Mouse (Mus musculus) neural tube, embryonic 14.5 days (tissue): ENCODE measurements around the gene Armc2. TPM values are rescaled to one million over a fixed set of nuclear protein-coding genes. Genes with fewer than 3 reads are reported as not detected.

Source experiments
- ATAC-seq: fragments of 200-750 bp; cut with Nextera tagmentation; 2 replicates; pipeline ENCODE4 v1.8.0; 2017; ENCODE audit warnings: low read depth, mild to moderate bottlenecking, moderate TSS enrichment, moderate library complexity
- H3K27ac ChIP-seq: fragments of 300-500 bp; sonication (generic); 2 replicates; pipeline ENCODE4 v1.5.1; 2014; ENCODE audit warnings: low read depth, mild to moderate bottlenecking, control low read depth, low read length, moderate library complexity, mixed read lengths
- H3K27me3 ChIP-seq: fragments of 300-500 bp; sonication (generic); 2 replicates; pipeline ENCODE4 v1.6.1; 2014; ENCODE audit warnings: low read length; ENCODE audit not compliant: control insufficient read depth, insufficient read depth
- H3K36me3 ChIP-seq: fragments of 300-500 bp; sonication (generic); 2 replicates; pipeline ENCODE4 v1.6.1; 2014; ENCODE audit warnings: low read length, mixed read lengths; ENCODE audit not compliant: control insufficient read depth, insufficient read depth
- H3K4me1 ChIP-seq: fragments of 300-500 bp; sonication (generic); 2 replicates; pipeline ENCODE4 v1.6.1; 2014; ENCODE audit warnings: low read length; ENCODE audit not compliant: control insufficient read depth, insufficient read depth
- H3K4me2 ChIP-seq: fragments of 300-500 bp; sonication (generic); 2 replicates; pipeline ENCODE4 v1.6.1; 2014; ENCODE audit warnings: mild to moderate bottlenecking, low read depth, low read length, control low read depth
- H3K4me3 ChIP-seq: fragments of 300-500 bp; sonication (generic); 2 replicates; pipeline ENCODE4 v1.5.1; 2014; ENCODE audit warnings: low read depth, low read length, control low read depth, mixed read lengths
- H3K9ac ChIP-seq: fragments of 300-500 bp; sonication (generic); replicated peaks from 2 replicates; pipeline ENCODE4 v1.6.1; 2014; ENCODE audit warnings: low read depth, mild to moderate bottlenecking, control low read depth, low read length, mixed read lengths
- H3K9me3 ChIP-seq: fragments of 300-500 bp; sonication (generic); 2 replicates; pipeline ENCODE4 v1.6.1; 2016; ENCODE audit warnings: low read length; ENCODE audit not compliant: control insufficient read depth
- WGBS: fragments of 180-500 bp; shearing (Covaris S2); extraction: QIAGEN DNeasy Blood & Tissue Kit; methylation state at CpG from one replicate; pipeline ENCODE4 v1.1.7; 2014; 5-methylcytosine and 5-hydroxymethylcytosine counted together
- polyA plus RNA-seq: library from polyadenylated mRNA; unstranded; fragments of >200 nt; fragmentation: Nextera tagmentation; extraction: Ambion mirVana; gene quantifications from 2 replicates; pipeline ENCODE4 v1.2.1, GENCODE M21; 2014

The Armc2 gene
- polyA plus RNA-seq, 1 experiment from 2014 or later: 13.1 TPM

DNA sequence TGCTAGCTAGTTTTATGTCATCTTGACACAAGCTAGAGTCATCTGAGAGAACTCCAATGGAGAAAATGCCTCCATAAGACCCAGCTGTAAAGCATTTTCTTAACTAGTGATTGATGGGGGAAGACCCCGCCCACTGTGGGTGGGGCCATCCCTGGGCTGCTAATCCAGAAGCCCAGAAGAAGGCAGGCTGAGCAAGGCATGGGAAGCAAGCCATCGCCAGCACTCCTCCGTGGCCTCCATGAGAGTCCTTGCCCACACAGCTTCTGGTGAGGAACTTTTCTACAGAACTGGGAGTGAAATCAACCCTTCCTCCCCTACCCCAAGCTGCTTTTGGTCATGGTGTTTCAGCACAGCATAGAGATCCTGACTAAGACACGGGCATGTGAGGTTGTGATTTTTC is 79.2 kb downstream of the Armc2 start:
- ATAC-seq: no peak
- H3K4me2 ChIP-seq: no peak overlapping the region

DNA sequence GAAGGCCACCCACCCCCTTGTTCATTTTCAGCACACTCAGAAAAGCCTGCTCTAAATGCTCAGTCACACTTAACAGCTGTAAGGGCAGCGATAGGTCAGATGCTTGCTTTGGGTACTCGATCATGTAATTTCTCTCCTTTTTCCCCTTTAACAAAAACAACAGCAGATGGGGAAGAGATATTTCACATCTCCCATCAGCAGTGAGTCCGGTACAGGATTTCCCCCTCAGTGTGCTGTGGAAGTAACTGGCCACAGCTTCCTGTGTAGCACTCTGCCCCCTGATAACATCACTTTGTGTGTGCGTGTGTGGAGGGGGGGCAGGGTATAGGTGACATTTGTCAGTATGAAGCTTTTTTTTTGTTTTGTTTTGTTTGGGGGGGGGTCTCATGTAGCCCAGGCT is 81.1 kb downstream of the Armc2 start:
- WGBS: 48% methylated on average over 4 of the region's 4 CpGs
- H3K4me1 ChIP-seq: peaks cover 4% of the 10 kb centered on the region; the same call in 1 of the 2 replicates
- H3K27ac ChIP-seq: no peak overlapping the region
- H3K4me2 ChIP-seq: no peak overlapping the region
- H3K9me3 ChIP-seq: no peaks in the 10 kb centered on the region
- H3K4me3 ChIP-seq: no peak overlapping the region
- H3K36me3 ChIP-seq: no peaks in the 10 kb centered on the region
- H3K9ac ChIP-seq: no peak overlapping the region
- H3K27me3 ChIP-seq: no peaks in the 10 kb centered on the region
- ATAC-seq: no peak

More for the DNA sequence above, 79.2 kb downstream of the Armc2 start:
- no peaks in the 10 kb centered on the region for H3K9me3 ChIP-seq
- no peak overlapping the region for H3K9ac ChIP-seq
- no peak overlapping the region for H3K4me3 ChIP-seq
- no peak overlapping the region for H3K27ac ChIP-seq
- WGBS: 67% methylated on average over 4 of the region's 4 CpGs
- no peaks in the 10 kb centered on the region for H3K27me3 ChIP-seq
- no peaks in the 10 kb centered on the region for H3K36me3 ChIP-seq
- peaks cover 4% of the 10 kb centered on the region; the same call in 1 of the 2 replicates for H3K4me1 ChIP-seq

DNA sequence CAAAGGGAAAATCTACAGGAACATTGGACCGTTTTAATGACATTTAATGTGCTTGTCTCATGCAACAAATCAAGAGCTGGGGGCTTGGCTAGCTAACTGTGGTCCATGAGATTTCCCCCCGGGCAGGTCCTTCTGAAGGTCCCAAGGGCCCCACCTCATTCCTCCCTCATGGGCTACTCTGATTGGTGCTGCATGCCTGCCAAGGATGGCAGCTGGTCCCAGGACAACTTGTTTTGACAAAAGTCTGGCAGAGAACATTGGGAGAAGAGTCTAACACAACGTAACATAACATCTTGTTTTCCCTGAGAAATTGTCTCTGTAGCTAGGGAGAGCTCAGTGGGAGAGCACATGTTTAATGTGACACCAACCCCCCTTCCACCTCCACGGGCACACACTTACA is 82.1 kb downstream of the Armc2 start:
- ATAC-seq: no peak
- 36% methylated on average over 4 of the region's 4 CpGs for WGBS
- Histone ChIP-seq H3K9ac (no peak overlapping the region), H3K4me1 (peaks cover 4% of the 10 kb centered on the region; the same call in 1 of the 2 replicates), H3K36me3 (no peaks in the 10 kb centered on the region), H3K4me3 (no peak overlapping the region), H3K27ac (peak overlapping the region; percentile 44; the same call in 1 of the 2 replicates), H3K9me3 (no peaks in the 10 kb centered on the region), H3K27me3 (no peaks in the 10 kb centered on the region), H3K4me2 (no peak overlapping the region)

DNA sequence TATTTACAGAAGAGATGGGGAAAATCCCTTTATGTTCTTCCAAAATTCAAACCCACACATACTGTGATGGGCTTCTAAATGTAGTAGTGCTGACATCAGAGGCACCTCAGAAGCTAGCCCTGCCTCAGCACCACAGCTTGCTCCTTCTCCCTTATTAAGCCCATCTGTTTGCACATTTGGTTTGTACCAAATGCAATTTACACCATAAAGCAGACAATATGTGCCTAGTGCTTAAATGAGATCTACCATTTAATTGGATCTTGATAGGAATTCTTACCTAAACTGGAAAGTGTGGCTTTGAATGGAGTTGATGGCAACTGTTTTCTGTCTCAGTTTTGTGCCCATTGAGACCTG is 82.8 kb downstream of the Armc2 start:
- Histone ChIP-seq H3K9ac (no peak overlapping the region), H3K36me3 (no peaks in the 10 kb centered on the region), H3K4me2 (peak overlapping the region; percentile 1; the same call in 1 of the 2 replicates), H3K4me1 (peaks cover 4% of the 10 kb centered on the region; the same call in 1 of the 2 replicates), H3K4me3 (no peak overlapping the region), H3K9me3 (no peaks in the 10 kb centered on the region), H3K27ac (peak overlapping the region; percentile 83), H3K27me3 (no peaks in the 10 kb centered on the region)
- no peak for ATAC-seq

DNA sequence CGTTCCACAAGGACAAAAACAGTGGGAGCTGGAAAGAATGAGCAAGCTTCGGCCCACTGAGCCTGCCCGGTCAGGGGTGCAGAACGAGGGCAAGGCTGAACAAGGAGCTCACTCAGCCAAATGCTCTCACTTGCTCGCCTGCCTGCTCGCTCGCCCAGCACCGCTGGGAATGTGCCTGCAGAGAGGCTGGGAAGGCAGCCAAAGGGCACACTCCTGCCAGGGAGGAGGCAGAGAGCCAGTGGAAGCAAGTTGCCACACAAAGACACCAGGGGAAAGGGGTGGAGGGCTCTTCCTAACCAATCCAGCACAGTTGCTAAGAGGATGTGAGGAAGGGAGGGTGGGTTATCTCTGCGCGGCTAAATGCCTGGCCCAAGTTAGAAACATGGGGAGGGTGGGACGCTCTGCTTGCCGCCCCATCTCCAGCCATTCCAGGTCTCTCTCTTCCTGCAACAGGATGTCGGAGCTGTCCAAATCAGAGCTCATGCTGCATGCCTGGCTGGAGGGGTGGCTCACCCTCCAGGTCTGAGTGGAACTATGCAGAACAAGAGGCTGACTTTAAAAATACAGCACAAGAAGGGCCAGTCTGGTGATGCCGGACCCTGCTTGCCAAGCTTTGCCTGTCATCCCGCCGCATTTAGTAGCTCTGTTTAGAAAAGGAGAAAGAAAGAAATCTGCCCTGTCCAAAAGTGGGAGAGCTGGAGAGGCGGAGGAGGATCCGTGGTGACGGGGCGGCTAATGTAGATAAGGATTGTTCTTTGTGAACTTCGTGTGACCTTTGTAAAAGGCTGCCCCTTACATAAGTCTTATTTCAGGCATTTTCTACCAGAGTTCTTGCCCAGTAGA is 83.4 kb downstream of the Armc2 start:
- Histone ChIP-seq H3K27me3 (no peaks in the 10 kb centered on the region), H3K9me3 (no peaks in the 10 kb centered on the region), H3K4me1 (peaks cover 4% of the 10 kb centered on the region; the same call in 1 of the 2 replicates), H3K27ac (peak overlapping the region; percentile 83), H3K4me2 (peak overlapping the region; percentile 1), H3K4me3 (no peak overlapping the region), H3K9ac (no peak overlapping the region), H3K36me3 (no peaks in the 10 kb centered on the region)
- 17% methylated on average over 21 of the region's 21 CpGs for WGBS
- peak; percentile 89 for ATAC-seq

DNA sequence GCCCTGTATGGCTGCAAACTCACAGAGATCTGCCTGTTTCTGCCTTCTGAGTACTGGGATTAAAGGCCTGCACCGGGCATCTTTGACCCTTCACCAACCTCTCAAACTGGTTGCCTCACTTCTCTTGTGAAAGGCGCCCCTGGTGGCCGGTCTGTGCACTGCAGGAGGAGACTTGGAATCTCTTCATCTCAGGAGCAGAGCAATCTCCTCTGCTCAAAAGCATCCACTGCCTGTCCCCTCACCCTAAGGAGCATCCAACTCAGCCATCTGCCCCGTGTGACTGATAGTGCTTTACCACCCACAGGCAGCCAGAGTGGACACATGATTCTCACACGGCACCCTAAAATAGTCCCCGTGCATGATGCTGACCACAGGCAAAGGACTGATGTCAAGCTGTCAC is 84.7 kb downstream of the Armc2 start:
- H3K9me3 ChIP-seq: no peaks in the 10 kb centered on the region
- H3K27ac ChIP-seq: no peak overlapping the region
- H3K4me3 ChIP-seq: no peak overlapping the region
- WGBS: 68% methylated on average over 6 of the region's 6 CpGs
- no peak overlapping the region for H3K4me2 ChIP-seq
- H3K4me1 ChIP-seq: peaks cover 4% of the 10 kb centered on the region; the same call in 1 of the 2 replicates
- no peak overlapping the region for H3K9ac ChIP-seq
- H3K36me3 ChIP-seq: no peaks in the 10 kb centered on the region
- no peak for ATAC-seq
- H3K27me3 ChIP-seq: no peaks in the 10 kb centered on the region

DNA sequence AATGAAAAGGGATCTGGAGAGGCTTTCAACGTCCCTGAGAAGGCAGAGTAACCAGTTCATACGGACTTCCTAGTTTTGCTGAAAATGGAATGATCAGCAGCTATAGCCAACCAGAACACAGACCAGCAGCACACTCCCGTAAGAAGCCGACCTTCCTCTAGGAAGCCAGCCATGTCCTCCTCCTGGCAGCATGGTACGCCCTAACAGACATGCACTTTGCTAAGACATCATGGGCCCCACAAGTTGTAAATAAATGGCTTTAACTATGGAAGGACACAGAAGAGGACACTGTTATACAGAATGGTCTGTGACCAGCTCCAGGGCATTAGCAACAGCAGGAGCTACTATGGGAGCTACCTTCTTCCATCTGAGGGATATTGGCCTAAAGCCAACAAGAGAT is 85.3 kb downstream of the Armc2 start:
- Histone ChIP-seq H3K27me3 (no peaks in the 10 kb centered on the region), H3K27ac (no peak overlapping the region), H3K9ac (no peak overlapping the region), H3K4me3 (no peak overlapping the region), H3K36me3 (no peaks in the 10 kb centered on the region), H3K4me1 (peaks cover 4% of the 10 kb centered on the region; the same call in 1 of the 2 replicates), H3K4me2 (no peak overlapping the region), H3K9me3 (no peaks in the 10 kb centered on the region)
- ATAC-seq: no peak
- 87% methylated on average over 5 of the region's 5 CpGs for WGBS

DNA sequence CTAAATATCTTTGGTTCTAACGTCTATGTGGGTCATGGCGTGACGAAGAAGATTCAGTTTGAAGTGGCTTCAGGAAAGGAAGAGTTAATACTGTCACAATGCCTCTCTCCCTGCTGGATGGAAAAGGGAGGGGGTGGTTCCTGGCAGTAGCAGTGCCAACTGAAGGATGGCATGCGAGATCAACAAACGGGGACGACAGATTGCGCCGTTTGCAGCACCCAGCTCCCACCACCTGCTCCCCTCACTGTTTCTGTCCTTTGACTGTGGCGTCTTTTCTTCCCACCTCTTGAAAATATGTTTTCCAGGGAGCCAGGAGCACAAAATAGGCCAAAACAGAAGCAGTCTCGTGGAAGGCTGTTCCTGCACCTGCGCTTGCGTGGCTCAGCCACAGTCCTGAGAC is 86.3 kb downstream of the Armc2 start:
- peak overlapping the region; percentile 27; the same call in 1 of the 2 replicates for H3K4me2 ChIP-seq
- H3K4me3 ChIP-seq: no peak overlapping the region
- peak overlapping the region; percentile 64 for H3K27ac ChIP-seq
- no peaks in the 10 kb centered on the region for H3K36me3 ChIP-seq
- WGBS: 46% methylated on average over 12 of the region's 12 CpGs
- no peak overlapping the region for H3K9ac ChIP-seq
- H3K9me3 ChIP-seq: no peaks in the 10 kb centered on the region
- peaks cover 4% of the 10 kb centered on the region; the same call in 1 of the 2 replicates for H3K4me1 ChIP-seq
- ATAC-seq: no peak
- H3K27me3 ChIP-seq: no peaks in the 10 kb centered on the region

DNA sequence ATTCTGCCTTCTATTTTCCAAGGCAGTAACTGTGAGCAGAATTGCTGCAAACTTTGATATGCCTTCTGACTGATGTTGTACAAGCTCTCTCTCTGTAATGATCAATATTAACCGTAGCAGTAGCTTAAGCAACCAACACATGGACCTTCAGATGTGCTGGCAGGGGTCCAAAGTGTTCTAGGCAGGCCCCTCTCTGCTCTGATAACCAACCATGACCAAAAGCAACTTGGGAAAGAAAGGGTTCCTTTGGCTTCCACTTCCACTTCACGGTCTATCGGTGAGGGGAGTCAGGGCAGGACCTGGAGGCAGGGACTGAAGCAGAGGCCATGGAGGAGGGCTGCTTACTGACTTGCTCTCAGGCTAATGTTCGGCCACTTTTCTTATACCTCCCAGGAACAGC is 87.3 kb downstream of the Armc2 start:
- Histone ChIP-seq H3K27ac (no peak overlapping the region), H3K27me3 (no peaks in the 10 kb centered on the region), H3K9ac (no peak overlapping the region), H3K4me1 (peaks cover 1% of the 10 kb centered on the region; the same call in 1 of the 2 replicates), H3K4me2 (no peak overlapping the region), H3K4me3 (no peak overlapping the region), H3K9me3 (no peaks in the 10 kb centered on the region), H3K36me3 (no peaks in the 10 kb centered on the region)
- no peak for ATAC-seq
- WGBS: 59% methylated on average over 4 of the region's 4 CpGs
